Mouse (Mus musculus): ENCODE data around the gene Ttc28. TPM values are rescaled to one million over a fixed set of nuclear protein-coding genes. Genes with fewer than 3 reads are reported as not detected.

The Ttc28 gene
- polyA plus RNA-seq, 2 experiments, result 0.48 to 0.81 TPM

DNA sequence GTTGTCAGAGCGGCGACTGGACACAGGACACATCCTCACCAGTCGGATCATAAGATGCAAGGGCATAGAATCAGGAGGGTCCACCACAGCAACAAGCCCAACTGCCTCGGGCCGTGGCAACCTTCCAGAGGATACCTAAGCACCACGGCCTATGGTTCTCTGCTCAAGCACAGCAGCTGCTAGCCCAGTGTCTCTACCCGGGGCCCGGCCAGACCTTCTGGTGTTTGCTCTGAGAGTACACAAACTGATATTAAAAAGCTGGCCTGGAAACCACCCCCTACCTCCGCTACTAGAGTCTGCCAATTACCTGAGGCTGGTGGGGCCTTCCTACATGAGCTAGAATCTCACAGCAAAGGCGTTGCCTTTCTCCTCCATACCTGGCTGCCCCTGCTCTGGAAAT, 346.9 kb downstream of the Ttc28 start:
- Histone ChIP-seq H3K9me3 (ENCODE audit: control insufficient read depth, low read length) (no peaks in the 10 kb centered on the region), H3K4me3 (ENCODE audit: insufficient read depth in 1 of 2, low read depth in 2 of 2, low read length in 2 of 2) (no peak overlapping the region), H3K4me2 (ENCODE audit: low read depth) (no peak overlapping the region), H3K9ac (replicated peaks) (no peak overlapping the region), H3K4me1 (replicated peaks; ENCODE audit: control insufficient read depth in 2 of 2, insufficient read depth in 2 of 2, low read length in 1 of 2) (0 out of 4 replicates have a peak, but pooled peaks cover 0 to 3% of the 10 kb centered on the region in 2 experiments), H3K36me3 (replicated peaks; ENCODE audit: control insufficient read depth, insufficient read depth, low read depth) (no peaks in the 10 kb centered on the region), H3K27me3 (ENCODE audit: control insufficient read depth, insufficient read depth, low read length) (no peaks in the 10 kb centered on the region), H3K27ac (no peak overlapping the region)
- ATAC-seq (ENCODE audit: insufficient read depth), result no peak
- 67% methylated on average over 10 of the region's 10 CpGs for WGBS (ENCODE audit: insufficient replicate concordance)
- DNase-seq (ENCODE audit: low read depth in 3 of 3, low spot score in 3 of 3), result no peak
- no peak for TF ChIP-seq CTCF (IDR thresholded peaks at IDR 0.05; ENCODE audit: low read depth)
- TF ChIP-seq EP300 (IDR thresholded peaks at IDR 0.05; ENCODE audit: low read depth), result no peak

- H3K4me2 ChIP-seq (ENCODE audit: low read depth), result no peak overlapping the region
- no peak for ATAC-seq (ENCODE audit: insufficient read depth)
- H3K4me1 ChIP-seq (replicated peaks; ENCODE audit: control insufficient read depth in 2 of 2, insufficient read depth in 2 of 2, low read length in 1 of 2), result 0 out of 4 replicates have a peak, but pooled peaks cover 0 to 3% of the 10 kb centered on the region in 2 experiments
- H3K36me3 ChIP-seq (replicated peaks; ENCODE audit: control insufficient read depth, insufficient read depth, low read depth), result no peaks in the 10 kb centered on the region
- TF ChIP-seq CTCF (IDR thresholded peaks at IDR 0.05; ENCODE audit: low read depth) (no peak), EP300 (IDR thresholded peaks at IDR 0.05; ENCODE audit: low read depth) (no peak)
- WGBS (ENCODE audit: insufficient replicate concordance), result 50% methylated on average over 5 of the region's 5 CpGs
- no peak overlapping the region for H3K9ac ChIP-seq (replicated peaks)
- H3K27me3 ChIP-seq (ENCODE audit: control insufficient read depth, insufficient read depth, low read length), result no peaks in the 10 kb centered on the region
- DNase-seq (ENCODE audit: low read depth in 3 of 3, low spot score in 3 of 3), result no peak
- no peak overlapping the region for H3K27ac ChIP-seq
- H3K9me3 ChIP-seq (ENCODE audit: control insufficient read depth, low read length), result no peaks in the 10 kb centered on the region
- no peak overlapping the region for H3K4me3 ChIP-seq (ENCODE audit: insufficient read depth in 1 of 2, low read depth in 2 of 2, low read length in 2 of 2)
These were observed 348.2 kb downstream of the Ttc28 start for GRCm38 (mm10) chr5:111227850-111228249.

GRCm38 (mm10) chr5:111228302-111229040, 348.9 kb downstream of the Ttc28 start:
- no peak overlapping the region for H3K27ac ChIP-seq
- H3K4me1 ChIP-seq (replicated peaks; ENCODE audit: control insufficient read depth in 2 of 2, insufficient read depth in 2 of 2, low read length in 1 of 2), result 0 out of 4 replicates have a peak, but pooled peaks cover 0 to 3% of the 10 kb centered on the region in 2 experiments
- no peak overlapping the region for H3K4me2 ChIP-seq (ENCODE audit: low read depth)
- 54% methylated on average over 14 of the region's 14 CpGs for WGBS (ENCODE audit: insufficient replicate concordance)
- H3K9me3 ChIP-seq (ENCODE audit: control insufficient read depth, low read length), result no peaks in the 10 kb centered on the region
- no peak overlapping the region for H3K4me3 ChIP-seq (ENCODE audit: insufficient read depth in 1 of 2, low read depth in 2 of 2, low read length in 2 of 2)
- DNase-seq (ENCODE audit: low read depth in 3 of 3, low spot score in 3 of 3), result no peak
- no peaks in the 10 kb centered on the region for H3K27me3 ChIP-seq (ENCODE audit: control insufficient read depth, insufficient read depth, low read length)
- ATAC-seq (ENCODE audit: insufficient read depth), result no peak
- H3K36me3 ChIP-seq (replicated peaks; ENCODE audit: control insufficient read depth, insufficient read depth, low read depth), result no peaks in the 10 kb centered on the region
- no peak overlapping the region for H3K9ac ChIP-seq (replicated peaks)
- TF ChIP-seq EP300 (IDR thresholded peaks at IDR 0.05; ENCODE audit: low read depth) (no peak), CTCF (IDR thresholded peaks at IDR 0.05; ENCODE audit: low read depth) (no peak)

DNA sequence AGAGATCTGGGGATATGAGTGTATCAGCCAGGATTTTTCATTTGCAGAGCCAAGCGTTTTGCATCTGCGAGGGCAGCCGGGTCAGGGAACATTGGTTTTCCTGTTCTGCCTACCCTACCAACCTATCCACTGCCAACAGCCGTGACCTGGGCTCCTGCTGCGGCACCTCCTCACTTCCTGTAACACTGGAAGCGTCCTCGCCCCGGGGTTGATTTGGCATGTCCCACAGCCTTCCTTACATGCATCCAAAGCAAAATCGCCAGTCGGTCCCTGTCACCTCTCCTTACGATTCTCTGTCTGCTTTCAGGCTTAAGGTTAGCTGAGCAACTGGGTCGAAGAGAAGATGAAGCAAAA, 349.4 kb downstream of the Ttc28 start:
- Histone ChIP-seq H3K36me3 (replicated peaks; ENCODE audit: control insufficient read depth, insufficient read depth, low read depth) (no peaks in the 10 kb centered on the region), H3K27ac (no peak overlapping the region), H3K4me1 (replicated peaks; ENCODE audit: control insufficient read depth in 2 of 2, insufficient read depth in 2 of 2, low read length in 1 of 2) (0 out of 4 replicates have a peak, but pooled peaks cover 0 to 3% of the 10 kb centered on the region in 2 experiments), H3K27me3 (ENCODE audit: control insufficient read depth, insufficient read depth, low read length) (no peaks in the 10 kb centered on the region), H3K4me2 (ENCODE audit: low read depth) (no peak overlapping the region), H3K9me3 (ENCODE audit: control insufficient read depth, low read length) (no peaks in the 10 kb centered on the region), H3K4me3 (ENCODE audit: insufficient read depth in 1 of 2, low read depth in 2 of 2, low read length in 2 of 2) (no peak overlapping the region), H3K9ac (replicated peaks) (no peak overlapping the region)
- TF ChIP-seq EP300 (IDR thresholded peaks at IDR 0.05; ENCODE audit: low read depth) (no peak), CTCF (IDR thresholded peaks at IDR 0.05; ENCODE audit: low read depth) (no peak)
- DNase-seq (ENCODE audit: low read depth in 3 of 3, low spot score in 3 of 3) (no peak), ATAC-seq (ENCODE audit: insufficient read depth) (no peak)
- WGBS (ENCODE audit: insufficient replicate concordance), result 60% methylated on average over 12 of the region's 12 CpGs

- Histone ChIP-seq H3K4me3 (ENCODE audit: insufficient read depth in 1 of 2, low read depth in 2 of 2, low read length in 2 of 2) (no peak overlapping the region), H3K4me2 (ENCODE audit: low read depth) (no peak overlapping the region)
- no peak for DNase-seq (ENCODE audit: low read depth in 3 of 3, low spot score in 3 of 3)
These were observed 350.1 kb downstream of the Ttc28 start for GRCm38 (mm10) chr5:111229671-111230070.

More at GRCm38 (mm10) chr5:111229671-111230070, 350.1 kb downstream of the Ttc28 start:
- Histone ChIP-seq H3K27ac (no peak overlapping the region), H3K36me3 (replicated peaks; ENCODE audit: control insufficient read depth, insufficient read depth, low read depth) (no peaks in the 10 kb centered on the region), H3K27me3 (ENCODE audit: control insufficient read depth, insufficient read depth, low read length) (no peaks in the 10 kb centered on the region), H3K9ac (replicated peaks) (no peak overlapping the region), H3K4me1 (replicated peaks; ENCODE audit: control insufficient read depth in 2 of 2, insufficient read depth in 2 of 2, low read length in 1 of 2) (0 out of 4 replicates have a peak, but pooled peaks cover 0 to 3% of the 10 kb centered on the region in 2 experiments), H3K9me3 (ENCODE audit: control insufficient read depth, low read length) (no peaks in the 10 kb centered on the region)
- no peak for ATAC-seq (ENCODE audit: insufficient read depth)
- WGBS (ENCODE audit: insufficient replicate concordance), result 49% methylated on average over 3 of the region's 3 CpGs
- TF ChIP-seq CTCF (IDR thresholded peaks at IDR 0.05; ENCODE audit: low read depth) (no peak), EP300 (IDR thresholded peaks at IDR 0.05; ENCODE audit: low read depth) (no peak)
